Mouse (Mus musculus): ENCODE measurements around the gene Nrip1. TPM values are rescaled to one million over a fixed set of nuclear protein-coding genes. Genes with fewer than 3 reads are reported as not detected.
A peak's percentile ranks its signal among the peaks of the same experiment; 100 is the strongest.

The Nrip1 gene
- total RNA-seq, 2 experiments from 2014 or later, result 58.0 to 58.7 TPM

DNA sequence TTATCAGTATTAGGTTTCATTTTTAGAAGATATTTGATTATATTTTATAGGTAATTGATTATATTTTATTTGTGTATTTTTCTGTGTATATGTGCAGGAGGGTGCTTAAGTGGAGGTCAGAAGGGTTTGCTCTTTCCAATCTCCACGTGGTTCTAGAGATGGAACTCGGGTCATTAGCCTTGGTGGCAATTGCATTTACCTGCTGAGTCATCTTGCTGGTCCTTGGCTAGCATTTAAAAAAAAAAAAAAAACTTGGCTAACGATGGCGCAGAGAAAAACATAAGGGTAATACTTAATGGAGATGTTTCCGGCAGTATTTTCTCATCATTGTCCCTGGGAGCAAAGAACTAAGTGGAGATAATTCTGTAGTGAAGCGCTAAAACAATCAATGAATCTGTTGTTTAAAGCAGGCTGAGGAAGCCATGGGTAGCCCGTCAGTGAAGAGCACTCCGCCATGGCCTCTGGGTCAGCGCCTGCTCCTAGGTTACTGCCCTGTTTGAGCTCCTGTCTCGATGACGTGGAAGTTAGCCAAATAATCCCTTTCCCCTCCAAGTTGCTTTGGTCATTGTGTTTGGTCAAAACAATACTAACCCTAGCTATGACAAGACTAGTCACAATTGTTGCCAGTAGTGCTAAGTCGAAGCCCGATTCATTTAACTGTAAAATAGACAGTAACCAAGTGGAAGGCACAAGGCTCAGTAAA, 25.8 kb downstream of the Nrip1 start:
- DNase-seq (ENCODE audit: low spot score in 2 of 2), result no peak

DNA sequence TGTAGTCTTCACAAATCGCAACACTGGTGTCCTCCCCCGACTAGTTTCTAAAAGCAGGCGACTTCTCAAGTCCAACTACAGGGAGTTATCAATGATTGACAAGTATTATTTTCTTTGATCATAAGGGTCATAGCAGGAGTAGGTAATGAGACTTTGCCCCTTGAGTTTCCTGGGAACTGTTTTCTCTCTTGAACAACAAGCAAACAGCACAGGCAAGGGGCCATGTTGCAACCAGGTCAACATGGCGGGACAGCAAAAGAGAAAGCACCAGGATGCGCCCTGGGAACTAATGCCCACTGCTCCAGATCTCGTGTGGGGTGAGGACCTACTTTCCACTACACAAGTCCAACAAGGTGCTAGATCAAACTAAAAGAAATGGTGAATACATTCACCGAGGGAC, 27.3 kb downstream of the Nrip1 start:
- DNase-seq (ENCODE audit: low spot score in 2 of 2), result no peak

DNA sequence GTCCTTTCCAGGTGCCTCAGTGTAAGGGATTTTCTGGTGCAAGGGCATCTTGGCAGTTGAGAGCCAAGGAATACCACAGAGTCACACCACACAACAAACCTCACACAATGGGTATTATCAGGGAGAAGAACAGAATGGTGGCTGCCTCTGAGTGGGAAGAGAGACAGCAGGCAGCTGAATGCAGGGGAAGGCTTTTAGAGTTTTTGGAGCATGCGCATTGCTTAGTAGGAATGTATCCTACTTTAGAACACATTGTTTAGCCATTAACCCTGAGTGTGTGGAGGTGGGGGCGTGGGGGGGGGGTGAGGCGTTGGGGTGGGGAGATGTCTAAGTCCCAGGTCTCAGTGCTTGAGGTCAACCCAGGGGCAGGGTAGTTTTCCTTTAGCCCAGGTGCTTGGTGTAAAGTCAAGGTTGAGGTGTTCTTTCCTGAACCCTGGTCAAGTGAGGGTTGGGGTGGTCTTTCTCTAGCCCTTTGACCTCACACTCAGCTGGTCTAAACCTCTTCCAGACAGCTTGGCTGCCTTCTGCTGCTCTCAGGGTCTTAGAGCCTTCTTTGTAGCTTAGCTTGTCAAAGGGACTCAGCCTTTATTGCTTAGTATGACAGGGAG, 28.8 kb downstream of the Nrip1 start:
- DNase-seq (ENCODE audit: low spot score in 2 of 2), result peak in 1 of 2 experiments; percentile 42

DNA sequence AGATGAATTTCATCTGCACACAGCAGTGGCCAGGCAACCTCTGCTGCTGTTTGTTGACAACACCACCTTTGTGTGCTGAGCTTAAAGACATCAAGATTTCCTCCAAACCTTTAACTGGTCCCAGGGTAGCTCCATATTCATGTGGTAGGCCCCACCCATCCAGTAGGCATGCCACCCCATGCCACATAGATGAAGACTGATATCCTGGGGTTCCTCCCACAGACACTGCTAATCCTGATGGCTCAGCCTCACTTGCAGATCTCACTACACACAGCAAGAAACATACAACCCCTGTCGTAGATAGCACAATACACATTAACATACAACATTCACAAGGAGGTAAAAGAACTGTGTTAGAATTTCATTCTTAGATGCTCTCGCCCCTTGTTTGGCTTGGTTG, 29.6 kb downstream of the Nrip1 start:
- no peak for DNase-seq (ENCODE audit: low spot score in 2 of 2)

DNA sequence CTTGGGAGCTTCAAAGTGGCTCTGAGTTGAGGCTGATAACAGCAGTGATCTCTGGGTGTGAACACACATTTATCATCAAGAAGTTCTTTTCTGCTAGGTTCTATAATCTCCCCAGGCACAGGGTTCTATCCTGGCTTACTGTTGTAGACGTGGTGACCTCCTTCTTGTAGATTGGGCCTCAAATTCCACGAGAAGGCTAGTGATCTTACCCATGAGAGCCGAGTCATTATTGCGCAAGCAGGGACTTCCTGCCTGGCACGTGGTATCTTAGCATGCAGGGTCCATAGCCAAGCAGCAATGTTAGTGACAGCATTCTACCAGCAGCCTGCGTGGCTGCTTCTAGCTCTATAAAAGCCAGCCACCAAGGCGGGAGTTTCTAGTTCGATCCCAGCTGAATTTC, 32.0 kb downstream of the Nrip1 start:
- no peak for DNase-seq (ENCODE audit: low spot score in 2 of 2)

DNA sequence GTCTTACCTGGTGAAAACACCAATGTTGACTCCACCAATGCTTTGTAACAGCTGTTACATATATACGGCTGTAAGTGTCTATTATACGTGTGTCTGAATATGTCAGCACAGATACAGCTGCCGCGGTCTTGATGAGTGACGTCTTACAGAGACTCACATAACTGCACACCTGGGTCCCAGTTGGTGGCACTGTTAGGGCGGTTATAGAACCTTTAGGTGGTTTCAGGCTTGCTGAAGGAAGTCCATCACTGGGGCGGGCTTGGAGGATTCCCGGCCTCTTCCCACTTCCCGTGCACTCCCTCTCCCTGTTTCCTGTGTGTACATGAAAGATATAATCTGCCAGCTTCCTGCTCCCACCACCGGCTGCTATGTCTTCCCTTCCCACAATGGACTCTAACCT, 34.4 kb downstream of the Nrip1 start:
- no peak for DNase-seq (ENCODE audit: low spot score in 2 of 2)

DNA sequence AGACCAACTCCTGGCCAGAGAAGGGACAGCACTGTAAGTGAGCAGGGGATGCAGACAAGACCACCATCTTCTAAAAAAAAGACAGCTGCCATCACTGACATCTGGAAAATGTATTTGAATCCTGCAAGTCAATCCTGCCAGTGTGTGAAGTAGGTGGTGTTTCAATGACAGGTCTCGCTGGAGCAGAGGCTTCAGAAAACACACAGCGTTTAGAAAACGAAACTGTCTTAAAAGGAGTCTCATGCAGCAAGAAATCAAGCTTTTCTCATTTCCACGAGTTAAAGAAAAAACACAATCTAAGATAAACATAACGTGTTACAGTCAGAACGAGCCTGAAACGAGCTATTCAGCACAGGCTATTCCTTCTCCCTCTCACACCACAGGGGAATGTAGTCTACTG, 36.3 kb downstream of the Nrip1 start:
- no peak for DNase-seq (ENCODE audit: low spot score in 2 of 2)

DNA sequence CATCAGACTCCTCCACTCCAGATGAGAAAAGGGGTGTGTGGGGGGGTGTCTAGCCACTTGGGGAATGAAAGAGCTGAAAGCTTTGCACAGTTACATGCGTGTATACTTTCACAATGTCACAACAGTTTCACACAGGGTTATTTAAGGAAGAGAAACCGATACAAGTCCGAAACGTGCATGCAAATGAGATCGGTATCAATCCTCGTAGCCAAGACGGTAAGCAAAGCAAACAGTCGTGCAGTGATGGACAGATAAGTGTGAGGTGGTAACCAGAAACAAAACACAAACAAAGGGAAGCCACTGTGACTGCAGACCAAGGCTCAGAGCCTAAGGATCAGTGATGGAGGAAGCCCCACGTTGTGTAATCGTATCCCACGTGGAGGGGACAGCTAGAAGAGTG, 36.7 kb downstream of the Nrip1 start:
- no peak for DNase-seq (ENCODE audit: low spot score in 2 of 2)

DNA sequence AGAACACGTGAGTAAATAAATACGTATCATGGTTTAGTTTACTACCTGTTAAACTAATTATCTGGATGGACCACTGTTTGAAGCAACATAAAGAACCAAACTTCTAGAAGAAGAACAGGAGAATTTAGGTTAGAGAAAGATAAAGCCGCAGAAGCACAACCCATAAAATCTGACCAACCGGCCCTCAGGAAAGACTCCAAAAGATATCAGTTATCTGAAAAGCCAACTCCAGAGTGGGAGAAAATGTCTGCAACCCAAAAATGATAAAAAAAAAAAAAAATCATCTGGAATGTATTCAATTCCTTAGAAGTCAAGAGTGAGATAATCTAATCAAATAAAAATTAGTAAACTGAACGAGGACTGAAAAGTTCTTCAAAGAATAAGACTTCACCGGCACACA, 37.7 kb downstream of the Nrip1 start:
- DNase-seq (ENCODE audit: low spot score in 2 of 2), result no peak

DNA sequence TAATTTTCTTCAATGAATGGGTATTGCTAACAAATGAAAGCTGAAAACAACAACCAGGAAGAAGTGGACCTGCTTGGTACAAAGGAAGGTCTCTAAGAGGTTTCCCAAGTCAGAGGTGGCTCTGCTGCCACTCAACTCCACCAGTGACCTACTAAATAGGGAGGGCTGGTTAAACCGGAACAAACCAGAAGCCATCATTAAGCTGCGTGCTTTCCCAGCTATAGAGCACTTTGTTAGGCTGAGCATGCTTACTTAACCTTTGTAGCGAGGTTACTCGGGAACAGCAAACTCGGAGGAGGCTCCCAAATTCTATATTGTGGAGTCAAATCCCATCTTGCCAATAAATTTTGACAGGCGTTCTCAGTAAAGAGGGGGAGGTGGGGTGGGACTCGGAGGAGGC, 41.5 kb downstream of the Nrip1 start:
- no peak for DNase-seq (ENCODE audit: low spot score in 2 of 2)

DNA sequence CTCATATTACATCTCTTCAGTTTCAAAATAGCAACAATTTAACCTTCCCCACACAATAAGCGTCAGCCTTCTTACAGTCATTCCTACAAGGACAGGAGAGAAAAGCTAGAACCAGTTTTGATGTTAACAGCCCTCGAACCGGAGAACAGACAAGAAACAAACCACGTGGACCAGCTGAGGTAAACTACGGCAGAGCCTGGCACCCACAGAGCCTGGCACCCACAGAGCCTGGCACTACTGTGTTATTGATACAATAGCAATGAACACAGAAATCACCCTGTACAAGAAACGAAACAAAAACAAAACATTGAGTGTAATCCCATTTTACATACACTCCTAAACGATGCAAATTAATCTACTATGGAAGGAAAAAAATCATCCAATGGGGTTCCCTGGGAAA, 42.4 kb downstream of the Nrip1 start:
- no peak for DNase-seq (ENCODE audit: low spot score in 2 of 2)

DNA sequence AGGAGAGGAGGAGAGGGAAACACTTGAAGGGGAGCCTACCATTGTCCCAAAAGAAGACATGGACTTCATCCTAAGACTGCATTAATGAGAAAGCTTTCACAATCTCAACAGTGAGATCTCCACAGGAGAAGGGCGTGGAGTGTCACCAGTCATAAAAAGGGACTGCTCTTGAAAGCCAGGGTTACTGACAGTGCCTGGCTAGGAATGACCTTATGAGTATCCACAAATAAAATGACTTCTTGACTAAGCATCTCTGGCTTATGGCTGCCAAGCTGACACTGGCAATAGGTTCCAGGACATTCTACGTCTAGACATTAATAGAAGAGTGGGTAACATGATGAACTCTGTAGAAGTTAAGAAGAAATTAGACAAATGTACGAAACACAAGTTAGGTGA, 48.3 kb downstream of the Nrip1 start:
- no peak for DNase-seq (ENCODE audit: low spot score in 2 of 2)

DNA sequence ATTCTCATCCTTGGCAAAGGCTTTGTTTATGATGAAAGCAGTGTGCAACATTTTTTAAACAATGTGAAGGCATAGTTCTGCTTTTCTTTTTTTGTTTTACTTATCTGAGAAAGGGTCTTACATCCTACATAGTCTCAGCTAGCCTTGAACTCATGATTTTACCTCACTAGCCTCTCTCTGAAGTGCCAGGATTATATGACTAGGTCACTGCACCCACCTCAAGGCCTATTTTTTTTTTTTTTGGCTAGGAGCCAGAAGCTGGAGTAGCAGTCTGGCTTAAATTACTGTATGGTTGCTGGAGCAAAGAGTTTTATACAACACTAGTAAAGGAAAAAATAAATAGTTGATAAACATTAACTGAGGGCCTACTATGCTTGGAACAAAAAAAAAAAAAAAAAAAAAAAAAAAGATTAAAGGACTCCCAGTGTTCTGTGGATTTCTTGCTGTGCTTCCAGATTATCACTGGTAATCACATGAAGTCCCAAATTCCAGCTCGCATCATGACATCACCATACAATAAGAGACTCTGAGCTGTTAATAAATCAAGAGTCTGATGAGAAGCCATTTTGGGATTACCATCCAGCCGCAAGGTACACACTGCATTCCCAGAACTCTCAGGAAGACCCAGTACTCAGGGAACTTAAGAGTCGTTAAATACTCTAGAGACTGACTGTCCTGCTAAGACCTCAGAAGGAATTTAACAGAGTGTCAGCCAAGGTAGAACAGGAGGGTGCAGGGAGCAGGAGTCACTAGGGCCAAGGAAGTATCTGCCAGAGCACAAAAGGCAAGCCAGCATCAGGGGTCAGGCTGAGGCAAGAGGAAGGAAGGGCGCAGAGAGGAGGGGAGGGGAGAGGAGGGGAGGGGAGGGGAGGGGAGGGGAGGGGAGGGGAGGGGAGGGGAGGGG, 49.0 kb downstream of the Nrip1 start:
- no peak for DNase-seq (ENCODE audit: low spot score in 2 of 2)

DNA sequence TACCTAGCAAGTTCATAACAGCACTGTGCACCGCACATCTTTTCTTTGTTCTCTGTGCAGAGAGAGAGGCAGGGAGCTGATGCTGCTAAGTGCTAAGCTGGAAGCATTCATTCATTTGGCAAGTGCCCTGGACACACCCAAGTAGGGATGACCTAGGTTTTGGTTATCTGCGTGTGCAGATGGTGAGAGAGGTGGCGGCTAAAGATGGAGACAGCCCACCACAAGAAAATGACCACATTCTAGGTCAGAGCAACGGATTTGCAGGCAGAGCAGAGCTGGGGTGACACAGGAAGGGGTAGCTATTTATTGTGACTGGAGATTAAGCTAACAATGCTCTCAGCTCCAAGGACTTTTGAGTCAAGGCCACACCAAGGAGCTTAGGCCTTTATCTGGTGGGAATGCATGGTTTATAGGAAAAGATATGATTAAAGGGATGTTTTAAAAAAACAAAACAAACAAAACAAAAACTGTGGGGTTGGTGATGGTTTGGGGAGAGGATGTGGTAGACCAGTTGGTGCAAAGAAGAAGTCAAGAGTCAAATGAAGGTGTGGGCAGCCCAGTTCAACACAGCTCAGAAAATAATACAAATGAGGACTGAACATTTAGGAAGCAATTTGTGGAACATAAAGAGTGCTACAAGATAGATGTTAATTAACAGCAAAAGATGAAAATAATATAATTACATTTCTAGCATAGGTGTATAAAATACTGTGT, 49.9 kb downstream of the Nrip1 start:
- no peak for DNase-seq (ENCODE audit: low spot score in 2 of 2)

DNA sequence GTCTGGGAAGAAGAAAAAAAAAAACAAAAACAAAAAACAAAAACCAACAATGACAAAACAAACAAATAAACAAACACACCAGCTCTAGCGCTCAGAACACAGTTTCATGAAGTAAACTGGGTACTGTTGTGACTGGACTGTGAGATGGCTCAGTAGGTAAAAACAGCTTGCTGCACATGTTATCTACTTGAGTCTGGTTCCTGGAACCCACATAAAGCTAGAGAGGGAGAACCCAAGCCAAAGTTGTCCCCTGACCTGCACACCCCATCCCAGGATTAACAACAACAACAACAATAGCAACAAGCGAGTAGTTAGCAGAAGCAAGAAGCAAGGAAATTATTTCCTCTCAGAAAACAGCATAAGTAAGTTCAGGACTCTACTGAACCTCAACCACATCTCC, 50.5 kb downstream of the Nrip1 start:
- no peak for DNase-seq (ENCODE audit: low spot score in 2 of 2)

DNA sequence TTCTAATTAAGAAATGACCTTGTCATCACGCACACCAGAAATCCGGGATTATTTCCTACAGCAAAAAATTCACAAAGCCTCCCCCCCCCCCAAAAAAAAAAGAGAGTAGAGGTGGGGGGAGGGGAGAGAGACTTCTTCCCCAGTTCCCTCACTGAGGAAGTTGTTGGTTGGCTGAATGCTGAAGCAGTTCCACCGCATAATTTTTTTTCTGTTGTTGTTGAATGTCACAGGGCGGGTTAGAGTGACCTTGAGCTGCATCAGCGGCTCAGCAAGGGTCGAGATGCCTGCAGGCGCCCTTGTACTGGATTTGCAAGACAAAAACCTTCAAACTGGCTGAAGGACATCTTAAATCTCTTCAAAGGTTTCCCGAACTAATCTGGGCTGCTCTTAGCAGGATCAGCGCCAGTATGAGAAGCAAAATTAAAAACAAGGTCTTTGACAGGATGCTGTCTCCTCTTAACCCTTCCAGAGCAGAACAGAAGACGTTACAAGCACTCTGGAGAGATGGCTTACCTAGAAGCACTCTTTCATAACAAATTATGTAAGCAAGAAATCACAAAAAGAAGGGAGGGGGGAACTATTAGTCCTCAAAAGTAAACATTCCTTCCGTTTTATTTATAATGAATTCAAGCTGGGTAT, 52.0 kb downstream of the Nrip1 start:
- DNase-seq (ENCODE audit: low spot score in 2 of 2), result no peak

DNA sequence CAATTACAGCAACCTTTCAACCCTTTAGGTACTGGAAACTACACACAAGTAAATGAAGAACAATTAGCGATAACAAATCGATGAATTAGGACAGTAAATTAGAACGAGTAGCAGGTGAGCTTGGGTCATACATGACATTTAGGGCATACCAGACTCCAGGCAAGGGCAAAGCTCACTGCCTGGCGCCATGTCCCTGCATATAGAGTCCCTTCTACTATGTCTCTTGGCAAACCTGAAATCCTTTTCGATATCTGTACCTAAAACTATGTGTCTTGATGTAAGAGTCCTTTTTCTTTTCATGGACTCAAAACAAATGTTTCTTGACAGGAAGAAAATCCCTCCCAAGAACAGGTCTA, 53.5 kb downstream of the Nrip1 start:
- DNase-seq (ENCODE audit: low spot score in 2 of 2), result no peak

DNA sequence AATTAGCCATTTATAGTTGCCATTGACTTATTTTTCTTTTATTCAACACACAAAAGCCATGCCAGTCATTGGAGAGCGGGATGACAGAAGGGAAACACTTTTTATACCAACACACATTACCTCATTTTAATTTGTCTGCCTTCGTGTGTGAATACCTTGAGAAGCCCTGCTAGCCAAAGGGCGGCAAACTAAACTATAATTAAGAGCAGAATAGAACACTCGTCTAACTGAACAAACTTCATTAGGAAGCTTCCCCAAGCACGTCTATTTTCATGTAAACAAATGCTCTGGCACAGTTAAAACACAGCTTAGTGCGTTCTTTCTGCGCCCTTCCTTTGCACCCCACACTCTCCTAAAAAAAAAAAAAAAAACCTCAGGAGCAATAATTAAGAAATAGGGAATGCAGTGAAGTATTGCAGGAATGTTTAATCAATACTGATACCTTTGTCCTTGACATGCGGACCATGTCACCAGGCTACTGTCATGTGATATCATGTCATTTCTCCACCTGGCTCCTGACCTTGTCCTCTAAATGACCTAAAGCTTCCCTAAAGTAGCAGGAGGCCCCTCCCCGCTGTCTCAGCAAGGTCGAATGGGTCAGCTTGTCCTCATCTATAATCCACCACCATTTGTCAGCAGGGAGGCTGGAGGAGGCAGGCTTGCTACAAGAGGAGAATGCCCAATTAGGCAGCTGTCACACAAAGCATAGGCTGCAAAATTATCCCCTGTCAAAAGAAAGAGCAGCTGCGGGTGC, 54.1 kb downstream of the Nrip1 start:
- no peak for DNase-seq (ENCODE audit: low spot score in 2 of 2)

DNA sequence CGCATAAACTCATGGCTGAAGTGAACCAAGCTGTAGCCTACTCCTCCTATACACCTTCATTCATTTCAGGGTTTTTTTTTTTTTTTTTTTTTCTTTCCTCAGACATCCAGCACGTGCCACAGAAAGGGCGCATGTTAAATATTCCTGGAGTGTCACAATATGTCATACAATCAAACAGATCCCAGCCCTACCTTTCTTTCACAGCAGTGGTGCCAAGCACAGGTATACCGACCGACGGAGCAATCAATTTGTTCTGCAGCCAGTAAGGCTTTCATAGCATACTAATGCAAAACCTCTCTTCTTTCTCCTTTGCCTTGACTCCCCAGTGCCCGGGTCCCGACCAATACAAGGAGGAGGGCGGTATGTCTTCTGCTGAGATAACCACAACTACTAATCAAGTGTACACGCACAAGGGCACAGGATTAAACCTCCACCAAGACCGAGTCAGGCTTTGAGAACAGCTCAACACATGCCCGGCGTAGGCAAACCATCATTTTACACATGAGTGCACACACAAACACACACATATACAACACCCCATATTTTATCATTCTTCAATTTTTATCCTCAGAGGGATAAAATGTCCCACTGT, 55.2 kb downstream of the Nrip1 start:
- DNase-seq (ENCODE audit: low spot score in 2 of 2), result no peak
